Mouse (Mus musculus) ovary, adult 10 weeks (tissue): ENCODE measurements around the gene Zfp329. TPM values are rescaled to one million over a fixed set of nuclear protein-coding genes. Genes with fewer than 3 reads are reported as not detected.

Experiments
- polyA plus RNA-seq: library from polyadenylated mRNA; stranded (reverse); fragments of 350-450 nt; fragmentation: Illumina TruSeq; extraction: RNeasy Lipid Tissue Mini Kit (QIAGEN cat#74804); gene quantifications from one replicate; pipeline ENCODE4 v1.2.3, GENCODE M21; 2014

Gene Zfp329
- polyA plus RNA-seq = 41.2 TPM

DNA sequence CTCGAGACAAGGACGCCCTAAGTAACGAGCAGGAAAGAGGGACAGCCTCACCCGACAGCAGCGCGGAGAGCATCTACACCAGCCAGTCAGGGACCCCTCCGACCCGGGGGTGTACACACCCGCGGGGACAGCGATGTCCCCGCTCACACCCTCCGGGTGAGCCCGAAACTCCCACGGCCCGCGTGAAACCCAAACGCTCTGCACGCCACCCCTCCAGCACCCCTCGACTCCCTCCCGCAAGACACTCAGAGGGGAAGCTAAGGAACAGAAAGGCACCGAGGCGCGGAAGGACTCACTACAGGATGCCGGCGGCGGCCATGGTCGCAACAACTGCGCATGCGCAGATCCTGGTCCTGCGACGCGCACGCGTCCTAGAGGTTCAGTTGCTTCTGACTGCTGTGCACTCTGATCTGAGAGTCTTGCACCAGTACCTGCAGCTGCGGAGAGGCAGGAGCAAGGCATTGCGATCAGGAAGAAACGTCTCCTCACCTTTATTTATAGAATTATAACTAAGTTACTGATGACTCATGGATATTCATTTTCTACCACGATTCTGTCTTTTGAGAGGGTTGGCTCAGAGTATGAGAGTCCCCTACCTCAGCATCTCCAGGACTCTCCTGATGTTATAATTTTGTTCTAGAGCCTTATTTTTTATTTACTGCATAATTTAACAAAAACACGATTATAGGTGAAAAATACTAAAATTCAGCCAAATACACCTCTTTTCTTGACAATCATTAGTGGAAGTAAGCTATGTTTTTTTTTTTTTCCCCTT, at the start of gene Zfp329:
Gene Zfp329 (minus strand): TSS at position 338 of the 775 bp plus-strand sequence.

DNA sequence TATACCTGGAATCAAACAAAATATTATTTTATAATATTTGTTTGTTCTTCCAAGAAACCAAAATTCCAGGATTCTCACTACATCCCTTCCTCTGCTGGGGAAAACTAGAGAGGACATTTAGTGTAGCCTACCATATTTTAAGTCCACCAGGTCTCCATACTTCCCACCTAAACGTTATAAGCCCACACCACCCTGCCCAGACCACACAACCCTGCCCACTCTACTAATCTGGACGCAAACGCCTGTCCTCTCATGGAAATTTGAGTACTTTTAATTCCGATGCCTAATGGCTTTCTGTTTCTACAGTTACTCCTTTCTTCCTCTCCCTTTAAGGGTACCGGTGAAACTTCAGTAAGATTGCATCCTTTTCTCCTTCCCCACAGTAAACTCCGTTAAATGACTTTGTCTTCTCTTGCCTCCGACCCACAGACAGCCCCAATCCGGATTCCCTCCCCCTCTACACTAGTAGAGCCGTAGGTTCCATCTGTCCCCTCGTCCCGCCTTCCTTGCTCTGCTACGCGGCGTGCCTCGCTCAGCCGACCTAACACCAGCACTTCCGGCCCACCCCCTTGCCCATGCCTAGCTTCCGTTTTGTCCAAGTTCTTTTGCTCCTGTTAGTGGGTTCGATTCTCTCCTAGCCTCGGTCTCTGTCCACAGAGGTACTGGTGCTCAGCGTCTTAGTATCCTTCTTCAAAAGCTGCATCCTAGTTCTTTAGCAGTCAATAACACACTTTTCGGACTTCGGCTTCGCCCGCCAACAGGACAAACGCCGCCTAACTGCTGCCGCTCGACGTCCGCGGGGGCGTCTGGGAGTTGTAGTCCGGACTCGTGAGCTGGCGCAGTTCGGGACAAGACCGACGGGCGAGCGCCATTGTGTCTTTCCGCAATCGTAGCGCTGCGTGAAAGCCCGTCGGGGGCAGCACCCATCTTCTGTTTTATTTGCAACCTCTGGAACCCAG, 15.8 kb upstream of the Zfp329 start, which contains the start of gene Zfp110:
Gene Zfp110 (plus strand): TSS at position 600 of the 959 bp plus-strand sequence.

DNA sequence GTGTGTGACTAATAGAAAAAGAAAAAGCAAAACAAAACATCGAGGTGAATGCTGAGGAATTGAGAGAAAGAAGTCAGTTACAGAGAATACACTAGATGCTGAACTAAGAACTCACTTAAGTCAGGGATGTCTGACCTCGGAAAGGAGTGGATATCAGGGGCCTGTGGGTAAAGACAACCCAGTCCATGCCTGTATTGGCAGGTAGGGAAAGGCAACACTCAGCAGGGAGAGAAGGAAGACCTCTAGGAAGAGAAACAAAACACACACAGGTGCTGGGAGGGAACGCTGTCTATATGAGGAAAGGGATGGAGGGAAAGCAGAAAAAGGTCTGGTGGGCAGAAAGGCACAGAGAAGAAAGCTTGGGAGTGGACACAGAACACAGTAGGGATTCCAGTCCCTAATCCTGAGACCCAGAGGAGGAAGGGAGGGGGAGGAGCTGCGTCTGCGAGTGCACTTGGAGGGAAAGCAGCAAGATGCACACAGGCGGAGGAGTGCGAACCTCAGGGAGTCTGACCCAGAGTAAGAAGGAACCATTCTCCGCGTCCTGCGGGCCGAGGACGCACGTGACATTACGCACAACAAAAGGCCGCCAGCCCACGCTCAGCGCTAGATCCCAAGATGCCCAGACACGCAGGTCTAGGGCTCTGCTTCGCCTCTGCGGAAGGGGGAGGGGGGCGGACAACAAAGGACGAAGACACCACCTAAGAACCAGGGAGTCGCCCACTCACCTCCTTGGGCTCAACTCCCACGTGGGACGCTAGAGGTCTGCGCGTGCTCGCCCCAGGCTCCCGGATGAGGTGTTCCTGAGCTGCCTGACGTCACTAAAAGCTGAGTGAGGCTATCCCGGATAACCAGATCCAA, 15.6 kb downstream of the Zfp329 start, which contains the start of gene Zscan18:
Gene Zscan18 (minus strand): TSS at position 770 of the 861 bp plus-strand sequence.

Other genes with a start within 250 kb of the Zfp329 start
- gene Vmn2r53, start 210.1 kb downstream of the Zfp329 start, polyA plus RNA-seq = not detected
- not detected for gene Vmn2r54, start 178.5 kb downstream of the Zfp329 start, polyA plus RNA-seq
- not detected for gene Vmn2r55, start 133.9 kb downstream of the Zfp329 start, polyA plus RNA-seq
- not detected for gene Vmn2r56, start 83.9 kb downstream of the Zfp329 start, polyA plus RNA-seq
- gene Zscan18, start 15.2 kb downstream of the Zfp329 start, polyA plus RNA-seq = 5.4 TPM
- gene Zfp110, start 15.9 kb upstream of the Zfp329 start, polyA plus RNA-seq = 38.6 TPM
- 16.4 TPM for gene Zfp128, start 62.3 kb upstream of the Zfp329 start, polyA plus RNA-seq
- gene Zscan22, start 79.0 kb upstream of the Zfp329 start, polyA plus RNA-seq = 8.3 TPM
- 21.9 TPM for gene Rps5, start 103.4 kb upstream of the Zfp329 start, polyA plus RNA-seq
- gene Rnf225, start 108.6 kb upstream of the Zfp329 start, polyA plus RNA-seq = 0.17 TPM
- 5.0 TPM for gene Zfp324, start 147.0 kb upstream of the Zfp329 start, polyA plus RNA-seq
- 4.0 TPM for gene Zfp446, start 159.0 kb upstream of the Zfp329 start, polyA plus RNA-seq
- not detected for gene Slc27a5, start 179.3 kb upstream of the Zfp329 start, polyA plus RNA-seq
- gene Trim28, start 180.3 kb upstream of the Zfp329 start, polyA plus RNA-seq = 46.6 TPM
- gene Zbtb45, start 191.2 kb upstream of the Zfp329 start, polyA plus RNA-seq = 0.71 TPM
- gene Chmp2a, start 215.9 kb upstream of the Zfp329 start, polyA plus RNA-seq = 69.3 TPM
- 71.0 TPM for gene Ube2m, start 219.4 kb upstream of the Zfp329 start, polyA plus RNA-seq
- gene Mzf1, start 235.9 kb upstream of the Zfp329 start, polyA plus RNA-seq = 0.46 TPM